Mouse (Mus musculus) embryonic facial prominence, embryonic 10.5 days (tissue): ENCODE results near the gene Dohh. TPM values are rescaled to one million over a fixed set of nuclear protein-coding genes. Genes with fewer than 3 reads are reported as not detected.

Experiments used
- DNase-seq: peaks from one replicate; pipeline ENCODE4 v3.0.0-alpha.2; 2017; ENCODE audit warnings: low spot score
- H3K27ac ChIP-seq: fragments of 300-500 bp; sonication (generic); replicated peaks from 2 replicates; pipeline ENCODE4 v1.5.1; 2016; ENCODE audit warnings: mild to moderate bottlenecking
- H3K27me3 ChIP-seq: fragments of 300-500 bp; sonication (generic); replicated peaks from 2 replicates; pipeline ENCODE4 v1.6.1; 2016; ENCODE audit warnings: low read depth, mild to moderate bottlenecking; ENCODE audit not compliant: poor library complexity, severe bottlenecking
- H3K36me3 ChIP-seq: fragments of 300-500 bp; sonication (generic); replicated peaks from 2 replicates; pipeline ENCODE4 v1.6.1; 2016; ENCODE audit warnings: mild to moderate bottlenecking, moderate library complexity
- H3K4me1 ChIP-seq: fragments of 300-500 bp; sonication (generic); 2 replicates; pipeline ENCODE4 v1.6.1; 2016
- H3K4me3 ChIP-seq: fragments of 300-500 bp; sonication (generic); 2 replicates; pipeline ENCODE4 v1.5.1; 2016; ENCODE audit warnings: mild to moderate bottlenecking, moderate library complexity
- H3K9me3 ChIP-seq: fragments of 300-500 bp; sonication (generic); 2 replicates; pipeline ENCODE4 v1.6.1; 2016; ENCODE audit warnings: mild to moderate bottlenecking
- WGBS: fragments of 180-500 bp; shearing (Covaris S2); methylation state at CpG from one replicate; pipeline ENCODE4 v1.1.7; 2016; 5-methylcytosine and 5-hydroxymethylcytosine counted together
- polyA plus RNA-seq: library from polyadenylated mRNA; unstranded; fragments of >200 nt; fragmentation: Nextera tagmentation; extraction: Ambion mirVana; gene quantifications from 2 replicates; pipeline ENCODE4 v1.2.1, GENCODE M21; 2016

Dohh gene
- polyA plus RNA-seq, 1 experiment from 2014 or later = 109 TPM

GRCm38 (mm10) chr10:81427804-81428506 lies 43.7 kb downstream of the Dohh start:
- Histone ChIP-seq H3K27me3 (peaks cover 87% of the 10 kb centered on the region), H3K27ac (no peak overlapping the region), H3K4me1 (peaks cover 60% of the 10 kb centered on the region), H3K36me3 (no peaks in the 10 kb centered on the region), H3K4me3 (no peak overlapping the region), H3K9me3 (0 out of 2 replicates have a peak, but pooled peaks cover 4% of the 10 kb centered on the region)
- DNase-seq = no peak
- 70% methylated on average over 8 of the region's 8 CpGs for WGBS

- Histone ChIP-seq H3K27me3 (peaks cover 84% of the 10 kb centered on the region), H3K36me3 (no peaks in the 10 kb centered on the region), H3K4me1 (peaks cover 65% of the 10 kb centered on the region), H3K4me3 (no peak overlapping the region), H3K27ac (no peak overlapping the region), H3K9me3 (0 out of 2 replicates have a peak, but pooled peaks cover 4% of the 10 kb centered on the region)
- WGBS = 87% methylated on average over 7 of the region's 7 CpGs
- DNase-seq = no peak
These were observed 44.3 kb downstream of the Dohh start for GRCm38 (mm10) chr10:81428507-81428870.

GRCm38 (mm10) chr10:81429092-81429491 lies 44.9 kb downstream of the Dohh start:
- H3K4me1 ChIP-seq = peaks cover 69% of the 10 kb centered on the region
- H3K4me3 ChIP-seq = peak overlapping the region; percentile 85
- no peak overlapping the region for H3K27ac ChIP-seq
- H3K27me3 ChIP-seq = peaks cover 78% of the 10 kb centered on the region
- peak; percentile 9 for DNase-seq
- H3K36me3 ChIP-seq = no peaks in the 10 kb centered on the region
- WGBS = 21% methylated on average over 2 of the region's 2 CpGs
- H3K9me3 ChIP-seq = 0 out of 2 replicates have a peak, but pooled peaks cover 4% of the 10 kb centered on the region

- DNase-seq = peak; percentile 83
- Histone ChIP-seq H3K27me3 (peaks cover 72% of the 10 kb centered on the region), H3K9me3 (0 out of 2 replicates have a peak, but pooled peaks cover 4% of the 10 kb centered on the region), H3K4me3 (peak overlapping the region; percentile 85), H3K27ac (peak overlapping the region; percentile 91), H3K4me1 (peaks cover 67% of the 10 kb centered on the region), H3K36me3 (no peaks in the 10 kb centered on the region)
- under 1% methylated on average over 20 of the region's 20 CpGs for WGBS
These were observed 45.4 kb downstream of the Dohh start for GRCm38 (mm10) chr10:81429605-81430061.

- H3K4me1 ChIP-seq = peaks cover 60% of the 10 kb centered on the region
- peak overlapping the region; percentile 85 for H3K4me3 ChIP-seq
- H3K27me3 ChIP-seq = peaks cover 68% of the 10 kb centered on the region
- DNase-seq = peak; percentile 87
- H3K36me3 ChIP-seq = no peaks in the 10 kb centered on the region
- under 1% methylated on average over 81 of the region's 89 CpGs for WGBS
- peak overlapping the region; percentile 91 for H3K27ac ChIP-seq
- 0 out of 2 replicates have a peak, but pooled peaks cover 4% of the 10 kb centered on the region for H3K9me3 ChIP-seq
These were observed 46.1 kb downstream of the Dohh start for GRCm38 (mm10) chr10:81430141-81430830.

GRCm38 (mm10) chr10:81430831-81431525 lies 46.8 kb downstream of the Dohh start:
- peaks cover 68% of the 10 kb centered on the region for H3K27me3 ChIP-seq
- peaks cover 53% of the 10 kb centered on the region for H3K4me1 ChIP-seq
- 0 out of 2 replicates have a peak, but pooled peaks cover 4% of the 10 kb centered on the region for H3K9me3 ChIP-seq
- H3K27ac ChIP-seq = peak overlapping the region; percentile 91
- 2% methylated on average over 70 of the region's 70 CpGs for WGBS
- DNase-seq = peak; percentile 63
- H3K36me3 ChIP-seq = no peaks in the 10 kb centered on the region
- H3K4me3 ChIP-seq = peak overlapping the region; percentile 85

GRCm38 (mm10) chr10:81431526-81432168 lies 47.4 kb downstream of the Dohh start:
- DNase-seq = peak; percentile 48
- WGBS = 17% methylated on average over 15 of the region's 15 CpGs
- H3K27ac ChIP-seq = peak overlapping the region; percentile 91

GRCm38 (mm10) chr10:81432169-81432867 lies 48.1 kb downstream of the Dohh start:
- Histone ChIP-seq H3K27ac (no peak overlapping the region), H3K27me3 (peaks cover 55% of the 10 kb centered on the region), H3K4me3 (peak overlapping the region; percentile 41), H3K9me3 (0 out of 2 replicates have a peak, but pooled peaks cover 4% of the 10 kb centered on the region), H3K4me1 (peaks cover 40% of the 10 kb centered on the region), H3K36me3 (no peaks in the 10 kb centered on the region)
- DNase-seq = no peak
- 64% methylated on average over 21 of the region's 21 CpGs for WGBS

More at GRCm38 (mm10) chr10:81431526-81432168, 47.4 kb downstream of the Dohh start:
- H3K4me3 ChIP-seq = peak overlapping the region; percentile 85
- 0 out of 2 replicates have a peak, but pooled peaks cover 4% of the 10 kb centered on the region for H3K9me3 ChIP-seq
- no peaks in the 10 kb centered on the region for H3K36me3 ChIP-seq
- peaks cover 47% of the 10 kb centered on the region for H3K4me1 ChIP-seq
- peaks cover 61% of the 10 kb centered on the region for H3K27me3 ChIP-seq

- DNase-seq = peak; percentile 88
- Histone ChIP-seq H3K4me3 (peak overlapping the region; percentile 41), H3K27ac (no peak overlapping the region), H3K27me3 (peaks cover 49% of the 10 kb centered on the region), H3K4me1 (peaks cover 40% of the 10 kb centered on the region), H3K36me3 (no peaks in the 10 kb centered on the region), H3K9me3 (0 out of 2 replicates have a peak, but pooled peaks cover 4% of the 10 kb centered on the region)
- 6% methylated on average over 17 of the region's 17 CpGs for WGBS
These were observed 48.6 kb downstream of the Dohh start for GRCm38 (mm10) chr10:81432868-81433262.

- H3K4me1 ChIP-seq = peaks cover 40% of the 10 kb centered on the region
- H3K36me3 ChIP-seq = no peaks in the 10 kb centered on the region
- H3K4me3 ChIP-seq = peak overlapping the region; percentile 41; the same call in 1 of the 2 replicates
- DNase-seq = peak; percentile 11
- WGBS = 73% methylated on average over 26 of the region's 26 CpGs
- H3K27me3 ChIP-seq = peaks cover 41% of the 10 kb centered on the region
- H3K9me3 ChIP-seq = 0 out of 2 replicates have a peak, but pooled peaks cover 2% of the 10 kb centered on the region
- no peak overlapping the region for H3K27ac ChIP-seq
These were observed 49.5 kb downstream of the Dohh start for GRCm38 (mm10) chr10:81433541-81434289.
